Mouse (Mus musculus) brain, embryonic 18.5 days (tissue): ENCODE data around the gene H6pd.

Experiments
- DNase-seq: peaks from one replicate; pipeline ENCODE4 v3.0.0-alpha.2; 2012; ENCODE audit warnings: low read depth, low spot score

H6pd gene

DNA sequence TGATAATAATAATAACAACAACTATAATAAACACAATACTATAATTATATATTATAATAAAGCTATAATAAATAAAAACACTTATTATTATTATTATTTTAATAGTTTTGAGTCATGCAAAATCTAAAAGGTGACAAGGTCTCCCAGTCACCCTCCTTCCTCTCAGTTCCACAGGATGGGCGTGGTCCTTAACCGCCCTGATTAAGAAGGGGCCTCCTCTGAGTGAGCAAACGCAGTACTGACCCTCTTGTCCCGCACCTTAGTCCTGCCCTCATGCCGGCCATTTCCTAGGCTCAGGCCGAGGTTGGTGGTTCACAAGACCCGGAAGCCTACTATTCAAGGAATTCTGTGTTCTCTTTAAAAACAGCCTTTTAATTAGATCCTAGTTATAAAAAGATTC lies 14.7 kb upstream of the H6pd start:
- DNase-seq: no peak

GRCm38 (mm10) chr4:150019741-150020380 lies 11.0 kb upstream of the H6pd start:
- DNase-seq: no peak

DNA sequence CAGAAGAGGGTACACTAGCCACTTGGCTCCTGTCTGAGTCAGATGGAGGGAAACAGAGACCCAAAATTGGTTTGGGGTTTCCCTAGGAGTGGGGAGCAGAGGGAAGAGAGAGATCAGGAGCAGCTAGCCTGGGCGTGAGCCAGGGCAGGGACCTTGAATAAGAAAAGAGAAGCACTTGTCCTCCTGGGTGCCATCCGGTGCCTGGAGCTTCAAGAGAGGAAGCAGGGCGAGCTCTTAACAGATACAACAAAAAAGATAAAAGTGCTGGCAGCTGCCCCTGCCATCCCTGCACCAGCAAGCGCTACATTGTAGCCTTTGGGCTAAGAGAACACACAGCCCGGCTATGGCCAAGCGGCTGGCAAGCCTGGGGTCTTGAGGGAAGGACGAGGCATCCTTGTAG lies 6.6 kb upstream of the H6pd start:
- DNase-seq: no peak

GRCm38 (mm10) chr4:150014378-150015091 lies 5.7 kb upstream of the H6pd start:
- DNase-seq: no peak

DNA sequence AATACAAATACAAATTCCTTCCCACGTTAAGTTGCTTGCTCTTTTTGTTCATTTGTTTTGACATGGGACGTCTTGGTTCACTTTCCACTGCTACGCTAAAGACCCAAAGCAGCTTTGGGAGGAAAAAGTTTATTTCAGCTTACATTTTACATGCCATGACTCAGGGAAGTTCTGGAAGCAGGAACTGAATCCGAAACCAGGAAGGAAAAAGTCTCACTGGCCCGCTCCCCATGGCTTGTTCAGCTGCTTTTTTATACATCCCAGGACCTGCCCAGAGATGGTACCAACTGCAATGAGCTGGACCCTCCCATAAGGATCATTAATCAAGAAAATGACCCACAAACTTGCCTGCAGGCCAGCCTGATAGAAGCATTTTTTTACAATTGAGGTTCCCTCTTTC lies 5.0 kb upstream of the H6pd start:
- no peak for DNase-seq

- DNase-seq: no peak
Measured at GRCm38 (mm10) chr4:150013186-150013690, 4.4 kb upstream of the H6pd start.

GRCm38 (mm10) chr4:150012322-150012723 lies 3.5 kb upstream of the H6pd start:
- no peak for DNase-seq

DNA sequence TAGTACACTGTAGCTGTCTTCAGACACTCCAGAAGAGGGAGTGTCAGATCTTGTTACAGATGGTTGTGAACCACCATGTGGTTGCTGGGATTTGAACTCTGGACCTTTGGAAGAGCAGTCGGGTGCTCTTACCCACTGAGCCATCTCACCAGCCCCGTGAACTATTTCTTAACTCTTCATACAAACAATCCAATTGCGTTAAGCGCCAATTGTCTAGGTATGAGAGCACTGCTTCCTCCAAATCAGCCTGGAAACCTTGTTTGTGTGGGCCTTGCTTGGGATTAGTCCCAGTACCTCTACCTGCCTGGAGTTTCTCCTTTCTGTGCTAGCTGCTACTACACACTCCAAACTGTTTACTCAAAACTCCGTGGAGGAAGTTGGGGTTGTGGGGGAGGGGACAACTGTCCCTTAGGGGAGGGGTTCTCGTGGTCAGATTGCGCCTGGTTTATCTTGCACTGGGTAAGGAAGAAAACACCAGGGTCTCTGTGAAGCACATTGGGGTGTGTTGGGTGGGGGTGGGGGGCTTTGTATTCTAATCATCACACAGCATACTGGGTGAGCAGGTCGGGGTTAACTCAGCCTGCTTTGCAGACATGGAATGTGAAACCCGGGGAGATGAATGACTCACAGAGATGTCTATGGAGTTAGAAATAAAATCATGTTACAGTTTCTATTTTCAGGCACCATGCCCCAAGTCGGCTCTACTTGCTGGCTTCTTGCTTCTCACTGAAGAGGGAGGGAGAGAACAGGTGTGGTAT lies 2.9 kb upstream of the H6pd start:
- no peak for DNase-seq

- DNase-seq: no peak
Measured at GRCm38 (mm10) chr4:150010054-150010730, 1.4 kb upstream of the H6pd start.

DNA sequence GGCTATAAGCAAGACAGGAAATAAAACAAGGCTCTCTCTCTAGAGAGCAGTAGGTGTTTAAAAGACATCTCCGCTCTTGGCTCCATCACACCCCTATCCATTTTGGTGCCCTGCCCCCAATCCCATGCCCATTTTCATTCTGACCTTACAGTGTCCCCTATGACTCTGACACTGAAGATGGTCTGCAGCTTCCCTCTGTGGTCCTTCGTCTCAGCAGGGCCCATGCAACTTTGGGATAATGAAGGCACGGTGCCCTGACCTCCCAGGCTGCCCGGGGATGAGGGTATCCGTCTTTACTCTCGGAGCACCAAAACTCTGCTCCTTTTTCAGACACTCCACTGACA lies 736 bp upstream of the H6pd start:
- no peak for DNase-seq

GRCm38 (mm10) chr4:150008325-150008852 lies 434 bp downstream of the H6pd start:
- no peak for DNase-seq

- no peak for DNase-seq
Measured at GRCm38 (mm10) chr4:150007444-150007843, 1.4 kb downstream of the H6pd start.

- DNase-seq: no peak
Measured at GRCm38 (mm10) chr4:150006991-150007390, 1.8 kb downstream of the H6pd start.

- DNase-seq: no peak
Measured at GRCm38 (mm10) chr4:150006122-150006854, 2.5 kb downstream of the H6pd start.

GRCm38 (mm10) chr4:150005231-150005630 lies 3.6 kb downstream of the H6pd start:
- DNase-seq: no peak

- DNase-seq: no peak
Measured at GRCm38 (mm10) chr4:150003641-150004040, 5.2 kb downstream of the H6pd start.

GRCm38 (mm10) chr4:150003021-150003580 lies 5.7 kb downstream of the H6pd start:
- DNase-seq: no peak

GRCm38 (mm10) chr4:150002021-150002528 lies 6.7 kb downstream of the H6pd start:
- DNase-seq: no peak

DNA sequence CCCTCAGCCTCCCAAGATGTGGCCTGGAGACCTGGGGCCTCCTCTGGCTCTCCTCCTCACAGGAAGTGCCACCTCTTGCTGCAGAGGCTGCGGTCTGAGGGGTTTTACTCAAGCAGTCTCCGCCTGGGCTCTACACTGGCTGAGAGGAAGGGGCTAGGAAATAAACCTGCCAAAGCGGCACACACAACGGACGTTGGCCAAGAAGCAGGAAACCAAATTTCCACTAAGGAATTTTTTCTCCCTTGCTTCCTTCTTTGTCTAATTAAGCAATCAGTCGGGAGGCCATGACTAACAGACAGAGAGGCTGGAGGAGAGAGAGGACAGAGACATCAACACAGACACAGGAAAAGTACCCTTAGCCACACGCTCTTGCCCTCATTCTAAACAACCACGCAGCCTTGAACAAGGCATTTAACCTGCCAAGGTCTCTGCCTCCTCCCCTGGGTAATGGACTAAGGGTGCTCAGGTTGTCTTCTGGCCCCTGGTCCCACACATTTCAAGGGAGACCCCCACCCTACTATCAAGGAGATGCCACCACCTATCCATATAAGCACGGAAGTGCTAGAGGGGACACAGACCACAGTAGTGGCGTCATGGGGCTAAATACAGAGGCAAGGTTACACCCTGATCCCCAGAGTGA lies 7.5 kb downstream of the H6pd start:
- DNase-seq: no peak

DNA sequence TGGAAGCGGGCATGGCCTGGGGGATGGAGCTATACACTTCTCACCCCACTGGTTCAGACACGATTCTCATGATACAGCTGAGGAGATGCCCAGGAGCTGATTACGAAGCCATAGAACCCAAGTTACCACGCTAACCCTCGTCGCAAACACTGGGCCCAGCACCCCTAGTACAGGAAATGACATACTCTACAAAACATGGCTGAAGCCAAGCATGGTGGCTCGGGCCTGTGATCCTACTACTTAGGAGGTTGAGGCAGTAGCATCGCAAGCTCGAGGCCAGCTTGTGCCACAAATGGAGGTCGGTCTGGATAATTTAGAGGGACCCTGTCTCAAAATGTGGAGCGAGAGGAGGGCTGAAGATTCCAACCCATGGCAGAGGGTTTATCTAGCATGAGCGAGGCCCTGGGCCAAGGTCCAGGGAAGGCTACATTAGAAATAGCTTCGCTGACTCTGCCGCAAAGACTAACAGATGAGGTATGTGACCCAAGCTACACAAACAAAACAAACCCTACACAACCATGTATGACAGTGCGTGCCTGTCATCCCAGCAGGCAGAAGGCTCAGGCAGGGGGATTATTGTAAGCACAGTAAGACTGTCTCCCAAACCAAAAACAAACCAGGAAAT lies 8.8 kb downstream of the H6pd start:
- no peak for DNase-seq
